Mouse (Mus musculus) A20 (cell line): ENCODE measurements around the gene Vmn1r129.
"Not testable (repeated sequence)": the region's sequence is repeated elsewhere in the genome, so short reads cannot be mapped to it uniquely, and the experiment has no call there.

Source experiments
- DNase-seq: peaks from one replicate; pipeline ENCODE4 v3.0.0-alpha.2; 2011; ENCODE audit warnings: low read depth, low spot score

The Vmn1r129 gene

DNA sequence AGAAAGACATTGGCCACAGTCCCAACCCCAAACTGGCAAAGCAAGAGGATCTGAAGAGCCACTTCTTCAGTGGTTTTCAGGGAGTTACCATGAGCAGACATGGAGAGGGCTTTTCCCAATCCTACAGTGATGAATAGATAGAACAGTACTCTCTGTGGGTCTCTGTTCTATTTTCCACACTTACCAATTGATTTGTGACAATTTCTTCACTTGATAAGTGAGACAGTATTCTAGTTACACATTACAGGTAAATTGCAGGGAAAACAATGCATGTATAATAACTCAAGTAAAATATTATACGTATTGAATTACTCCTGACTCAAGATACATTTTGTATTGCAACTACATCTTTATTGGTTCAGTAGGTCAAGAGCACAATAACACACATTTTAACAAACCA, at the start of gene Vmn1r129:
Gene Vmn1r129, minus strand, starts transcription at position 101 of the 400 bp plus-strand sequence.
- not testable (repeated sequence) for DNase-seq

DNA sequence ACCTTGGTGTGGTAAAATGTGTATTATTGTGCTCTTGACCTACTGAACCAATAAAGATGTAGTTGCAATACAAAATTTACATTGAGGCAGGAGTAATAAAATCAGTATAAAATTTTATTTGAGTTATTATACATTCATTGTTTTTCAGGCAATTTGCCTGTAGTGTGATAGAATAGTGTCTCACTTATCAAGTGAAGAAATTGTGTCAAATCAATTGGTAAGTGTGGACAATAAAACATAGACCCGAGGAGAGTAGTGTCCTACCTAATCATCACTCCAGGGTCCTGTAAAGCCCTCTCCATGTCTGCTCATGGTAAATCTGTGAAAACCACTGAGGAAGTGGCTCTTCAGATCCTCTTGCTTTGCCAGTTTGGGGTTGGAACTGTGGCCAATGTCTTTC, 12.0 kb downstream of the Vmn1r129 start, which contains the start of gene Vmn1r128:
Gene Vmn1r128, plus strand, starts transcription at position 301 of the 400 bp plus-strand sequence.
- DNase-seq, result not testable (repeated sequence)

GRCm38 (mm10) chr7:21319761-21320160, 41.3 kb downstream of the Vmn1r129 start, which contains the start of gene Vmn1r127:
Vmn1r127 (minus strand) TSS chr7:21319861.
- DNase-seq, result not testable (repeated sequence)
